Mouse (Mus musculus): ENCODE results near the gene Serpinb12. TPM values are rescaled to one million over a fixed set of nuclear protein-coding genes. Genes with fewer than 3 reads are reported as not detected.
"Not testable (repeated sequence)": the region's sequence is repeated elsewhere in the genome, so short reads cannot be mapped to it uniquely, and the experiment has no call there.

The Serpinb12 gene
- polyA plus RNA-seq (2017; shearing (Covaris generic)) = not detected

- ATAC-seq = no peak
These were observed at the start of gene Serpinb12 for GRCm38 (mm10) chr1:106934265-106934664. TSS of gene Serpinb12 (plus strand) at chr1:106934449.

GRCm38 (mm10) chr1:106895142-106895541, 39.1 kb upstream of the Serpinb12 start:
- not testable (repeated sequence) for ATAC-seq

GRCm38 (mm10) chr1:106901406-106901805, 32.8 kb upstream of the Serpinb12 start:
- no peak for ATAC-seq

- no peak for ATAC-seq
These were observed 2.3 kb upstream of the Serpinb12 start for GRCm38 (mm10) chr1:106931954-106932353.

GRCm38 (mm10) chr1:106933658-106934057, 591 bp upstream of the Serpinb12 start:
- no peak for ATAC-seq

GRCm38 (mm10) chr1:106947217-106947616, 13.0 kb downstream of the Serpinb12 start:
- ATAC-seq = no peak

GRCm38 (mm10) chr1:106959981-106960380, 25.7 kb downstream of the Serpinb12 start:
- no peak for ATAC-seq

- no peak for ATAC-seq
These were observed 26.8 kb downstream of the Serpinb12 start for GRCm38 (mm10) chr1:106961023-106961422.

- no peak for ATAC-seq
These were observed 46.4 kb downstream of the Serpinb12 start, which contains the start of gene Serpinb13 for GRCm38 (mm10) chr1:106980684-106981083. TSS of gene Serpinb13 (plus strand) at chr1:106980984.

GRCm38 (mm10) chr1:106983092-106983491, 48.8 kb downstream of the Serpinb12 start:
- ATAC-seq = no peak

- no peak for ATAC-seq
These were observed 49.6 kb downstream of the Serpinb12 start for GRCm38 (mm10) chr1:106983865-106984264.

- no peak for ATAC-seq
These were observed 66.2 kb downstream of the Serpinb12 start for GRCm38 (mm10) chr1:107000424-107000823.

GRCm38 (mm10) chr1:107001754-107002153, 67.5 kb downstream of the Serpinb12 start:
- ATAC-seq = no peak

- no peak for ATAC-seq
These were observed 72.1 kb downstream of the Serpinb12 start for GRCm38 (mm10) chr1:107006316-107006715.

Other genes with a start within 250 kb of the Serpinb12 start
- 100 to 1,000 TPM; 167 to 170 TPM for gene Bcl2, start 220.2 kb upstream of the Serpinb12 start, polyA plus RNA-seq (2017; shearing (Covaris generic))
- gene Kdsr, start 174.7 kb upstream of the Serpinb12 start, polyA plus RNA-seq (2017; shearing (Covaris generic)) = 10 to 100 TPM; 25.5 to 32.4 TPM
- 10 to 100 TPM; 53.2 to 64.5 TPM for gene Vps4b, start 137.7 kb upstream of the Serpinb12 start, polyA plus RNA-seq (2017; shearing (Covaris generic))
- gene Serpinb5, start 73.3 kb upstream of the Serpinb12 start, polyA plus RNA-seq (2017; shearing (Covaris generic)) = not detected
- not detected for gene Serpinb13, start 46.5 kb downstream of the Serpinb12 start, polyA plus RNA-seq (2017; shearing (Covaris generic))
- not detected for gene Serpinb3a, start 117.9 kb downstream of the Serpinb12 start, polyA plus RNA-seq (2017; shearing (Covaris generic))
- gene Serpinb3d, start 149.1 kb downstream of the Serpinb12 start, polyA plus RNA-seq (2017; shearing (Covaris generic)) = not detected